Mouse (Mus musculus): Measurements from ENCODE around the gene Btbd7. TPM values are rescaled to one million over a fixed set of nuclear protein-coding genes. Genes with fewer than 3 reads are reported as not detected.

The Btbd7 gene
- 13.0 and 13.8 TPM in 2 replicates for polyA plus RNA-seq (2012; rRNA removed)

GRCm38 (mm10) chr12:102878031-102878823, at the start of gene Btbd7:
Gene Btbd7 (minus strand): TSS chr12:102878471.

GRCm38 (mm10) chr12:102899091-102899490, 20.8 kb upstream of the Btbd7 start, which contains the start of gene Cox8c:
Gene Cox8c (plus strand): TSS chr12:102899316.

GRCm38 (mm10) chr12:102758403-102758756, 119.9 kb downstream of the Btbd7 start, which contains the start of gene Gm20604:
Gene Gm20604 (minus strand): TSS chr12:102758672.

GRCm38 (mm10) chr12:102757689-102758402, 120.4 kb downstream of the Btbd7 start, which contains the start of the genes Gm28051, Gon7 and Ubr7:
Gene Gm28051 (minus strand): TSS chr12:102757765.
Gene Gon7 (minus strand): TSS chr12:102757803.
Gene Ubr7 (plus strand): TSS chr12:102757967.

GRCm38 (mm10) chr12:102743589-102744574, 134.4 kb downstream of the Btbd7 start, which contains the start of the genes Moap1 and Tmem251:
Gene Moap1 (minus strand): TSS chr12:102743661.
Gene Tmem251 (plus strand): TSS chr12:102743762.

Other genes with a start within 250 kb of the Btbd7 start
- 149 and 151 TPM in 2 replicates for gene Itpk1, start 173.5 kb downstream of the Btbd7 start, polyA plus RNA-seq (2012; rRNA removed)
- gene Moap1, start 134.8 kb downstream of the Btbd7 start, polyA plus RNA-seq (2012; rRNA removed) = 0.41 and 1.4 TPM in 2 replicates
- 1.7 and 1.9 TPM in 2 replicates for gene Tmem251, start 134.7 kb downstream of the Btbd7 start, polyA plus RNA-seq (2012; rRNA removed)
- gene Gm28051, start 120.7 kb downstream of the Btbd7 start, polyA plus RNA-seq (2012; rRNA removed) = not detected in 2 replicates
- gene Gon7, start 120.7 kb downstream of the Btbd7 start, polyA plus RNA-seq (2012; rRNA removed) = 21.5 and 28.7 TPM in 2 replicates
- gene Ubr7, start 120.5 kb downstream of the Btbd7 start, polyA plus RNA-seq (2012; rRNA removed) = 9.5 and 9.7 TPM in 2 replicates
- gene Gm20604, start 119.8 kb downstream of the Btbd7 start, polyA plus RNA-seq (2012; rRNA removed) = 2.1 and 2.3 TPM in 2 replicates
- not detected in 2 replicates for gene Cox8c, start 20.8 kb upstream of the Btbd7 start, polyA plus RNA-seq (2012; rRNA removed)
- gene Unc79, start 70.4 kb upstream of the Btbd7 start, polyA plus RNA-seq (2012; rRNA removed) = 0.82 and 0.94 TPM in 2 replicates